Mouse (Mus musculus) forebrain, embryonic 15.5 days (tissue): ENCODE results near the gene Ssr2. TPM values are rescaled to one million over a fixed set of nuclear protein-coding genes. Genes with fewer than 3 reads are reported as not detected.

Experiments used
- ATAC-seq: fragments of 200-750 bp; cut with Nextera tagmentation; replicated peaks from 2 replicates; pipeline ENCODE4 v1.8.0; 2017; ENCODE audit warnings: mild to moderate bottlenecking, moderate TSS enrichment, moderate library complexity
- H3K27ac ChIP-seq: fragments of 300-500 bp; sonication (generic); replicated peaks from 2 replicates; pipeline ENCODE4 v1.5.1; 2015; ENCODE audit warnings: mild to moderate bottlenecking, inconsistent platforms
- H3K27me3 ChIP-seq: fragments of 300-500 bp; sonication (generic); 2 replicates; pipeline ENCODE4 v1.6.1; 2015; ENCODE audit warnings: inconsistent platforms
- H3K36me3 ChIP-seq: fragments of 300-500 bp; sonication (generic); 2 replicates; pipeline ENCODE4 v1.6.1; 2015; ENCODE audit warnings: mild to moderate bottlenecking, inconsistent platforms
- H3K4me1 ChIP-seq: fragments of 300-500 bp; sonication (generic); 2 replicates; pipeline ENCODE4 v1.6.1; 2015; ENCODE audit warnings: inconsistent platforms
- H3K4me2 ChIP-seq: fragments of 300-500 bp; sonication (generic); replicated peaks from 2 replicates; pipeline ENCODE4 v1.6.1; 2015; ENCODE audit warnings: mild to moderate bottlenecking, inconsistent platforms
- H3K4me3 ChIP-seq: fragments of 300-500 bp; sonication (generic); 2 replicates; pipeline ENCODE4 v1.5.1; 2015; ENCODE audit warnings: mild to moderate bottlenecking, inconsistent platforms
- H3K9ac ChIP-seq: fragments of 300-500 bp; sonication (generic); replicated peaks from 2 replicates; pipeline ENCODE4 v1.6.1; 2015; ENCODE audit warnings: mild to moderate bottlenecking, inconsistent platforms
- H3K9me3 ChIP-seq: fragments of 300-500 bp; sonication (generic); 2 replicates; pipeline ENCODE4 v1.6.1; 2016; ENCODE audit warnings: inconsistent platforms
- WGBS: fragments of 180-500 bp; shearing (Covaris S2); methylation state at CpG from one replicate; pipeline ENCODE4 v1.1.7; 2015; ENCODE audit warnings: mixed read lengths; 5-methylcytosine and 5-hydroxymethylcytosine counted together
- polyA plus RNA-seq: library from polyadenylated mRNA; unstranded; fragments of >200 nt; fragmentation: Nextera tagmentation; extraction: Ambion mirVana; gene quantifications from 2 replicates; pipeline ENCODE4 v1.2.1, GENCODE M21; 2015

Ssr2 gene
- polyA plus RNA-seq, 1 experiment from 2014 or later: 134 TPM

GRCm38 (mm10) chr3:88623346-88624135 is 47.9 kb downstream of the Ssr2 start:
- WGBS: 1% methylated on average over 15 of the region's 15 CpGs
- peak overlapping the region; percentile 91 for H3K4me2 ChIP-seq
- peak overlapping the region; percentile 88 for H3K9ac ChIP-seq
- H3K27me3 ChIP-seq: no peaks in the 10 kb centered on the region
- H3K36me3 ChIP-seq: peaks cover 7% of the 10 kb centered on the region; the same call in 1 of the 2 replicates
- H3K4me1 ChIP-seq: peaks cover 54% of the 10 kb centered on the region
- no peak; the same call in 1 of the 2 replicates for ATAC-seq
- peak overlapping the region; percentile 97 for H3K27ac ChIP-seq
- no peaks in the 10 kb centered on the region for H3K9me3 ChIP-seq
- peak overlapping the region; percentile 77 for H3K4me3 ChIP-seq

- H3K9me3 ChIP-seq: no peaks in the 10 kb centered on the region
- H3K36me3 ChIP-seq: peaks cover 8% of the 10 kb centered on the region
- peak overlapping the region; percentile 77 for H3K4me3 ChIP-seq
- peak; percentile 7; the same call in 1 of the 2 replicates for ATAC-seq
- H3K9ac ChIP-seq: peak overlapping the region; percentile 88
- H3K4me1 ChIP-seq: peaks cover 61% of the 10 kb centered on the region
- no peaks in the 10 kb centered on the region for H3K27me3 ChIP-seq
- H3K4me2 ChIP-seq: peak overlapping the region; percentile 91
- WGBS: 6% methylated on average over 4 of the region's 4 CpGs
- H3K27ac ChIP-seq: peak overlapping the region; percentile 97
Measured at GRCm38 (mm10) chr3:88624324-88624723, 48.6 kb downstream of the Ssr2 start.

GRCm38 (mm10) chr3:88624951-88625350 is 49.3 kb downstream of the Ssr2 start:
- peak overlapping the region; percentile 88 for H3K9ac ChIP-seq
- H3K4me1 ChIP-seq: peaks cover 62% of the 10 kb centered on the region
- H3K4me2 ChIP-seq: peak overlapping the region; percentile 91
- no peaks in the 10 kb centered on the region for H3K9me3 ChIP-seq
- peak overlapping the region; percentile 77 for H3K4me3 ChIP-seq
- H3K27me3 ChIP-seq: no peaks in the 10 kb centered on the region
- peaks cover 14% of the 10 kb centered on the region for H3K36me3 ChIP-seq
- WGBS: 44% methylated on average over 2 of the region's 2 CpGs
- ATAC-seq: no peak
- peak overlapping the region; percentile 97 for H3K27ac ChIP-seq

GRCm38 (mm10) chr3:88625531-88625930 is 49.9 kb downstream of the Ssr2 start:
- H3K4me1 ChIP-seq: peaks cover 60% of the 10 kb centered on the region
- H3K27ac ChIP-seq: peak overlapping the region; percentile 97
- no peak for ATAC-seq
- peak overlapping the region; percentile 91 for H3K4me2 ChIP-seq
- WGBS: 87% methylated on average over 7 of the region's 7 CpGs
- H3K27me3 ChIP-seq: no peaks in the 10 kb centered on the region
- peak overlapping the region; percentile 88 for H3K9ac ChIP-seq
- H3K36me3 ChIP-seq: peaks cover 20% of the 10 kb centered on the region
- H3K4me3 ChIP-seq: no peak overlapping the region
- H3K9me3 ChIP-seq: no peaks in the 10 kb centered on the region

DNA sequence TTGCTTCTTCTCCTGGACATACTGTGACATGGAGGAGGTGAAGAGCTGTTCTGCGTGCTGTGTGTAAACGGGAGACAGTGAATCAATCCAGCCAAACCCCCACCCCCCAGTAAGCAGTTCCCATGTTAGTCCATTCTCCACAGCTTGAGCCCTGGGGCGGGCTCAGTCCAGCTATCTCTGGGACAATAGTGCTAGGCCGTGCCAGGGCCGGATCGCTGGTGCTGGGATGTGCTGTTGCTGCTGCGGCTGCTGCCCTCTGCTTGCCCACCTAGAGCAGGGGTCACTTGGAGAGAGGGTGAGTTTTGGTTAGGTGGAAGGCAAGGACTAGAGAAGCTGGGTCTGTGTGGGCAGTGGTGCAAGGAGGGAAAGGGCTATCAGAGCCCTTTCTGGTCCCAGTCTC is 50.6 kb downstream of the Ssr2 start:
- peak overlapping the region; percentile 20; the same call in 1 of the 2 replicates for H3K9ac ChIP-seq
- H3K36me3 ChIP-seq: peaks cover 28% of the 10 kb centered on the region
- no peak overlapping the region for H3K4me3 ChIP-seq
- H3K4me1 ChIP-seq: peaks cover 61% of the 10 kb centered on the region
- WGBS: 75% methylated on average over 7 of the region's 7 CpGs
- H3K27me3 ChIP-seq: no peaks in the 10 kb centered on the region
- H3K27ac ChIP-seq: peak overlapping the region; percentile 42
- peak overlapping the region; percentile 8; the same call in 1 of the 2 replicates for H3K4me2 ChIP-seq
- no peaks in the 10 kb centered on the region for H3K9me3 ChIP-seq
- ATAC-seq: no peak

GRCm38 (mm10) chr3:88627114-88627513 is 51.4 kb downstream of the Ssr2 start:
- H3K4me1 ChIP-seq: peaks cover 64% of the 10 kb centered on the region
- no peaks in the 10 kb centered on the region for H3K9me3 ChIP-seq
- WGBS: 65% methylated on average over 4 of the region's 4 CpGs
- H3K27me3 ChIP-seq: no peaks in the 10 kb centered on the region
- H3K9ac ChIP-seq: no peak overlapping the region
- no peak overlapping the region; the same call in 1 of the 2 replicates for H3K27ac ChIP-seq
- peaks cover 36% of the 10 kb centered on the region for H3K36me3 ChIP-seq
- H3K4me3 ChIP-seq: no peak overlapping the region
- ATAC-seq: no peak
- H3K4me2 ChIP-seq: no peak overlapping the region

GRCm38 (mm10) chr3:88627535-88627934 is 51.9 kb downstream of the Ssr2 start:
- Histone ChIP-seq H3K4me3 (no peak overlapping the region), H3K4me2 (no peak overlapping the region), H3K27ac (no peak overlapping the region), H3K27me3 (no peaks in the 10 kb centered on the region), H3K36me3 (peaks cover 40% of the 10 kb centered on the region), H3K4me1 (peaks cover 64% of the 10 kb centered on the region), H3K9ac (no peak overlapping the region), H3K9me3 (no peaks in the 10 kb centered on the region)
- WGBS: 82% methylated on average over 2 of the region's 2 CpGs
- ATAC-seq: no peak

- Histone ChIP-seq H3K27me3 (no peaks in the 10 kb centered on the region), H3K9ac (no peak overlapping the region), H3K4me2 (no peak overlapping the region), H3K4me3 (no peak overlapping the region), H3K4me1 (peaks cover 63% of the 10 kb centered on the region), H3K27ac (0 out of 2 replicates have a peak overlapping the region, but pooled peaks have one; percentile 4), H3K36me3 (peaks cover 52% of the 10 kb centered on the region), H3K9me3 (no peaks in the 10 kb centered on the region)
- WGBS: 75% methylated on average over 4 of the region's 4 CpGs
- ATAC-seq: no peak
Measured at GRCm38 (mm10) chr3:88628766-88629165, 53.1 kb downstream of the Ssr2 start.

GRCm38 (mm10) chr3:88629244-88629643 is 53.6 kb downstream of the Ssr2 start:
- no peak for ATAC-seq
- H3K4me1 ChIP-seq: peaks cover 58% of the 10 kb centered on the region
- H3K27ac ChIP-seq: no peak overlapping the region
- no peak overlapping the region for H3K4me2 ChIP-seq
- WGBS: 75% methylated on average over 13 of the region's 13 CpGs
- H3K36me3 ChIP-seq: peaks cover 57% of the 10 kb centered on the region
- no peak overlapping the region for H3K9ac ChIP-seq
- H3K4me3 ChIP-seq: no peak overlapping the region
- H3K9me3 ChIP-seq: no peaks in the 10 kb centered on the region
- H3K27me3 ChIP-seq: no peaks in the 10 kb centered on the region

DNA sequence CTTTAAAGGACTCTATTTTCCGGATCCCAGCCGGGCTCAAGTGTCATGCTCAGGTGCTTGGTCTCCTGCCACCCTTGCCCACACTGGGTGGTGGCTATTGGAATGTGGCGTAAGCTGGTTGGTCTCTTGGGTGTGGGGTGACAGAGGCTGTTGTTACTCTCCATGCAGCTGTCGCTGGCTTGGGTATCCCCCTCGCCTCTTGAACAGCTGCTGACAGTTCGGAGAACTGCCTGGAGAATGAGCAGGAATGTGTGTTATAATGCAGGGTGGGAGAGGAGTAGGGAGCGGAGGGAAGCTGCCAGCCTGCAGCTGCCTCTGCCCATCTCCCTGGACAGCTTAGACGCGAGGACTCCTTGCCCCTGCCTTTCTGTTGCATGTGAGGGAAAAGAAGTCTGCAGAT is 54.3 kb downstream of the Ssr2 start:
- no peak for ATAC-seq
- H3K9me3 ChIP-seq: no peaks in the 10 kb centered on the region
- no peak overlapping the region for H3K27ac ChIP-seq
- H3K36me3 ChIP-seq: peaks cover 65% of the 10 kb centered on the region
- no peaks in the 10 kb centered on the region for H3K27me3 ChIP-seq
- WGBS: 75% methylated on average over 9 of the region's 9 CpGs
- no peak overlapping the region for H3K4me2 ChIP-seq
- no peak overlapping the region for H3K4me3 ChIP-seq
- H3K9ac ChIP-seq: no peak overlapping the region
- peaks cover 50% of the 10 kb centered on the region for H3K4me1 ChIP-seq

GRCm38 (mm10) chr3:88630849-88631341 is 55.2 kb downstream of the Ssr2 start:
- H3K27ac ChIP-seq: no peak overlapping the region
- no peak for ATAC-seq
- no peak overlapping the region for H3K4me3 ChIP-seq
- 73% methylated on average over 6 of the region's 6 CpGs for WGBS
- H3K9me3 ChIP-seq: no peaks in the 10 kb centered on the region
- H3K27me3 ChIP-seq: no peaks in the 10 kb centered on the region
- no peak overlapping the region for H3K9ac ChIP-seq
- peaks cover 69% of the 10 kb centered on the region for H3K36me3 ChIP-seq
- H3K4me2 ChIP-seq: no peak overlapping the region
- peaks cover 41% of the 10 kb centered on the region for H3K4me1 ChIP-seq

DNA sequence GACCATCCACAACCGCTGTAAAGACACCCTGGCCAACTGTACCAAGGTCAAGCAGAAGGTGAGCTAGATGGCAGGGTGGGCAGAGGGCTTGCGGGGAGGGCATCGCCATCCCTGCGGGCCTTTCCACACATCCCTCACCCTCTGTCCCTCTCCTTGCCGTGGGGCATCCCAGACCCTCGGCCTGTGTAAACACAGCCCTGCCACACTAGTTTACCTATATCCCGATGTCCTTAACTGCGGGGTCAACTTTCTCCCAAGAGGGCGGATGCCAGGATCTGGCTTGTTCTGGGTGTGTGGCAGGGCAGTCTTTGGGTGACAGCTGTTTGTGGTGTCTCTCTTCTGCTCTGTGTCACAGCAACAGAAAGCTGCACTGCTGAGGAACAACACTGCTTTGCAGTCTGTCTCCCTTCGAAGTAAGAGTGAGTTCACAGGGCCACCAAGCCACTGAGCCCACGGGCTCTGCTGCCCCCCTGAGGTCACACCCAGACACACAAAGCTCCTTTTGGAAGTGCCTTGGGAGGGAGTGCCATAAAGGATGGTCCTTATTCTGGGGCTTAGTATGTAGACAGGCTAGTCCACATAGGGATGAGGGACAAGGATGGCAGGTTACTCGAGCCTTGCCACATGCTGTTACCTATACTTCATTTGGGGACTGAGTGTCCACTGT is 56.4 kb downstream of the Ssr2 start:
- no peak overlapping the region for H3K4me3 ChIP-seq
- WGBS: 80% methylated on average over 12 of the region's 12 CpGs
- no peak for ATAC-seq

More for the DNA sequence above, 56.4 kb downstream of the Ssr2 start:
- Histone ChIP-seq H3K4me1 (peaks cover 30% of the 10 kb centered on the region), H3K27ac (no peak overlapping the region), H3K36me3 (peaks cover 78% of the 10 kb centered on the region), H3K9ac (no peak overlapping the region), H3K27me3 (no peaks in the 10 kb centered on the region), H3K9me3 (no peaks in the 10 kb centered on the region), H3K4me2 (no peak overlapping the region)
